Mouse (Mus musculus) thymus, adult 2 months (tissue): ENCODE measurements around the gene Prkn. TPM values are rescaled to one million over a fixed set of nuclear protein-coding genes. Genes with fewer than 3 reads are reported as not detected.

Experiments used
- DNase-seq: peaks from one replicate; pipeline ENCODE4 v3.0.0; 2021
- H3K27ac ChIP-seq: fragments of 200-500 bp; 2 replicates; pipeline ENCODE4 v1.5.1; 2012; ENCODE audit warnings: low read length, control low read depth; ENCODE audit not compliant: control insufficient read depth, insufficient read depth
- H3K27me3 ChIP-seq: fragments of 200-500 bp; 2 replicates; pipeline ENCODE4 v1.6.1; 2012; ENCODE audit warnings: mild to moderate bottlenecking, low read length, moderate library complexity, mixed read lengths; ENCODE audit not compliant: control insufficient read depth, insufficient read depth
- H3K36me3 ChIP-seq: fragments of 200-500 bp; 2 replicates; pipeline ENCODE4 v1.6.1; 2012; ENCODE audit warnings: mild to moderate bottlenecking, low read length, moderate library complexity; ENCODE audit not compliant: control insufficient read depth, insufficient read depth
- H3K4me1 ChIP-seq: fragments of 200-500 bp; replicated peaks from 2 replicates; pipeline ENCODE4 v1.6.1; 2012; ENCODE audit warnings: low read length; ENCODE audit not compliant: control insufficient read depth, insufficient read depth
- H3K4me3 ChIP-seq: fragments of 200-500 bp; 2 replicates; pipeline ENCODE4 v1.5.1; 2012; ENCODE audit warnings: mild to moderate bottlenecking, low read length, control low read depth, moderate library complexity; ENCODE audit not compliant: control insufficient read depth, insufficient read depth
- CTCF ChIP-seq: fragments of 200-500 bp; IDR thresholded peaks from 2 replicates; pipeline ENCODE4 v1.5.1; 2012; ENCODE audit warnings: mild to moderate bottlenecking, control low read depth, low read length, moderate library complexity, borderline replicate concordance; ENCODE audit not compliant: control insufficient read depth, poor library complexity, insufficient read depth; ENCODE audit errors: extremely low read depth
- POLR2A ChIP-seq: fragments of 200-500 bp; IDR thresholded peaks from 2 replicates; pipeline ENCODE4 v1.6.1; 2012; ENCODE audit warnings: mild to moderate bottlenecking, low read length, control low read depth, moderate library complexity; ENCODE audit not compliant: control insufficient read depth, poor library complexity, insufficient read depth; ENCODE audit errors: extremely low read depth
- WGBS: fragments of 180-500 bp; shearing (Covaris S2); methylation state at CpG from one replicate; pipeline ENCODE4 v1.1.7; 2018; 5-methylcytosine and 5-hydroxymethylcytosine counted together
- polyA plus RNA-seq: library from polyadenylated mRNA; depleted of rRNA; stranded (reverse); fragments of >200 nt; gene quantifications from 2 replicates; pipeline ENCODE4 v1.2.3, GENCODE M21; 2012

Gene Prkn
- polyA plus RNA-seq, 1 experiment, result 1.4 TPM

DNA sequence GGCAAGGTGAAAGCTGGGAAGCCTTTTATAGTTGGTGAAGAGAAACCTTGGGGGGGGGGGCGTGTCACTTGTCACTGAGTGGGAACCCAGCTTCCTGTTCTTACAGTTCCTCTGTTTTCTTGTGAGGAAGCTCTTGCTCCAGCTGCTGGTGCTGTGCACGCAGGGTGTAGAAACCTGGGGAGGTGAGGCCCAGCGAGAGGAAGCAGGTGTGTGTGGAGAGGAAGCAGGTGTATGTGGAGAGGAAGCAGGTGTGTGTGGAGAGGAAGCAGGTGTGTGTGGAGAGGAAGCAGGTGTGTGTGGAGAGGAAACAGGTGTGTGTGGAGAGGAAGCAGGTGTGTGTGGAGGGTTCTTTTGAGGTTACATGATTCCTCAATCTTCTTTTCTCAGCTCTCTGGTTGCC is 266.8 kb downstream of the Prkn start:
- no peak for DNase-seq
- Histone ChIP-seq H3K36me3 (no peaks in the 10 kb centered on the region), H3K4me3 (no peak overlapping the region), H3K27ac (no peak overlapping the region), H3K4me1 (no peaks in the 10 kb centered on the region), H3K27me3 (no peaks in the 10 kb centered on the region)
- TF ChIP-seq POLR2A (no peak), CTCF (no peak)
- WGBS, result 68% methylated on average over 3 of the region's 3 CpGs

DNA sequence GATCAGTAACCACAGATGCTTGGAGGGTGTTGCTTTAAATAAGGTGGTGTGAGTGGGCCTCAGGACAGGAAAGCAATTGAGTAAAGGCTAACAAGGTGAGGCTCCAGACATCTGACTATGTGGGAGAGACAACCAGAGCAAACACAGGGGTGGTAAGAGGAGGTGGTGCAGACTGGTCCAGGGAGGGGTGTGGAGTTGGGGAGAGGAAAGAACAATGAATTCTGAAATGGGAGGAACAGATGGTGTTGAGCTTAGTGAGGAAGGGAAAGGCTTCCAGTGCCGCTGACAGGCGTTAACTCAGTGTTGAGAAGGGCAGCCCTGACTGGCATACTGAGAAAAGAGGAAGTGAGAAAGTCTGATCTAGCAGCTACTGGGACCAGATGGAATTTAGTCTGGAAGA is 267.7 kb downstream of the Prkn start:
- TF ChIP-seq CTCF (no peak), POLR2A (no peak)
- H3K4me1 ChIP-seq, result no peaks in the 10 kb centered on the region
- no peaks in the 10 kb centered on the region for H3K27me3 ChIP-seq
- H3K36me3 ChIP-seq, result no peaks in the 10 kb centered on the region
- WGBS, result 44% methylated on average over 2 of the region's 2 CpGs
- DNase-seq, result no peak
- H3K27ac ChIP-seq, result no peak overlapping the region
- no peak overlapping the region for H3K4me3 ChIP-seq

DNA sequence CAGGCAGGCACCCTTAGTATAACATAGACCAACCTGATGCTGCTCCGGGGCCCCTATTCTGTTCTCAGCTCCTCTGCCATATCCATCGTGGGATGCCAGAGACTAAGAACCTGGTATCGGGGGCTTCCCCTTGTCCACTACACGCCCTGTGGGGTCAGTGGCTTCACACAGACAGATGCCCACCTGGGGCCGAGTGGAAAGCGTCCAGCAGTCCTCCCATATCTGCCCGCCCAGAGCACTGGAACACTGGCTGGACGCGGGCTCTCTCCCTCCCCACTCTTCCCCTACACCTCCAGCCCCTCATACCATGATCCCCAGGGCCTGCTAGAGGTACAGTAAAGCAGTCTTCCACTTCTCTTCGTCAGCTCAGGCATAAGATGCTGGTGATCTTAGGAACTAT is 277.3 kb downstream of the Prkn start:
- no peaks in the 10 kb centered on the region for H3K36me3 ChIP-seq
- H3K4me1 ChIP-seq, result no peaks in the 10 kb centered on the region
- TF ChIP-seq POLR2A, result no peak
- TF ChIP-seq CTCF, result no peak
- 94% methylated on average over 10 of the region's 10 CpGs for WGBS
- no peak overlapping the region for H3K4me3 ChIP-seq
- DNase-seq, result no peak
- no peaks in the 10 kb centered on the region for H3K27me3 ChIP-seq
- H3K27ac ChIP-seq, result no peak overlapping the region

- H3K36me3 ChIP-seq, result no peaks in the 10 kb centered on the region
- no peak for TF ChIP-seq POLR2A
- no peak for TF ChIP-seq CTCF
- H3K27me3 ChIP-seq, result no peaks in the 10 kb centered on the region
- 89% methylated on average over 7 of the region's 7 CpGs for WGBS
- H3K4me1 ChIP-seq, result no peaks in the 10 kb centered on the region
- no peak overlapping the region for H3K27ac ChIP-seq
- no peak overlapping the region for H3K4me3 ChIP-seq
- no peak for DNase-seq
Observed at GRCm38 (mm10) chr17:11124048-11124447, 283.9 kb downstream of the Prkn start.

- no peak for TF ChIP-seq CTCF
- no peak for TF ChIP-seq POLR2A
- Histone ChIP-seq H3K36me3 (no peaks in the 10 kb centered on the region), H3K4me1 (no peaks in the 10 kb centered on the region), H3K4me3 (no peak overlapping the region), H3K27me3 (no peaks in the 10 kb centered on the region), H3K27ac (no peak overlapping the region)
- no peak for DNase-seq
- 90% methylated on average over 1 of the region's 1 CpGs for WGBS
Observed at GRCm38 (mm10) chr17:11127217-11127616, 287.0 kb downstream of the Prkn start.

DNA sequence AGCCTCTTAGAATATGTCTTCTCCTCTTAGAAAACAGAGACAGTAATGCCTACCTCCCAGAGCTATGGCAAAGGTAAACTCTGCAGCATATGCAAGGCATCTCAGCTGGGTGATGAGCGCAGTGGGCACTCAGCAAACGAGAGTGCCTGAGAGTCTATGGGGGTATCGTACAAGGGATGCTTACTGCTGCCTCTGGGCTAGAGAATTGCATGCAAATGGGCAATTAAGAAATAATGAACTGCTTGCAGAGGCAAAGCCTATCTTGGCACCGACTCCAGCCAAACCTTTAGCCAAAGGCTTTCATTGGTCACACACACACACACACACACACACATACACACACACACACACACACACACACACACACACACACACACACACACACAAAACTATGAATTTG is 290.7 kb downstream of the Prkn start:
- Histone ChIP-seq H3K27ac (no peak overlapping the region), H3K4me3 (no peak overlapping the region), H3K36me3 (no peaks in the 10 kb centered on the region), H3K27me3 (no peaks in the 10 kb centered on the region), H3K4me1 (no peaks in the 10 kb centered on the region)
- TF ChIP-seq POLR2A, result no peak
- TF ChIP-seq CTCF, result no peak
- 94% methylated on average over 4 of the region's 4 CpGs for WGBS
- no peak for DNase-seq

DNA sequence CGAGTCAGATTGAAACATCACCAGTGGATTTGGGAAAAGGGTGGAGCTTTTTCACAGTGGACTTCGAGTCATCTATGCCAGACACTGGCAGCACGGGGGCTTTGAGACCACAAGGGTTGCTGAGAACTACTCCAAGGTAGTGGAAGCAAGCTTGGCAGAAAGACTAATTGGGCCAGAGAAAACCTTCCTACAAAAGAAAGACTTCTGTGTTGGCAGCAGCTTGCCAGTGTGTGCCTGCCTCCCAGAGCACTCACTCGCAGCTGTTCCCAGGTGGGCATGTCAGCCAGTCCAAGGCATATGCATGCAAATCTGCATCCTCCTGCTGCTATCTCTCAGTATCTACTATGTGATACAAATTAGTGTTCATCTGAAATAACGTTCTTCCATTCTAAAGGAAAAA is 302.1 kb downstream of the Prkn start:
- no peaks in the 10 kb centered on the region for H3K27me3 ChIP-seq
- WGBS, result 90% methylated on average over 5 of the region's 5 CpGs
- no peak overlapping the region for H3K27ac ChIP-seq
- no peaks in the 10 kb centered on the region for H3K36me3 ChIP-seq
- no peak overlapping the region for H3K4me3 ChIP-seq
- H3K4me1 ChIP-seq, result no peaks in the 10 kb centered on the region
- TF ChIP-seq POLR2A, result no peak
- no peak for TF ChIP-seq CTCF
- DNase-seq, result no peak
